Mouse (Mus musculus) erythroblast, embryonic 14.5 days (primary cell): Measurements from ENCODE around the gene Nol12.

Experiments used
- GATA1 ChIP-seq: IDR thresholded peaks from 2 replicates; pipeline ENCODE4 v1.6.1; 2012; ENCODE audit warnings: low read length, inconsistent platforms, mixed read lengths
- TAL1 ChIP-seq: IDR thresholded peaks from 3 replicates; pipeline ENCODE4 v1.6.1; 2012; ENCODE audit warnings: low read length, inconsistent platforms, mixed read lengths

DNA sequence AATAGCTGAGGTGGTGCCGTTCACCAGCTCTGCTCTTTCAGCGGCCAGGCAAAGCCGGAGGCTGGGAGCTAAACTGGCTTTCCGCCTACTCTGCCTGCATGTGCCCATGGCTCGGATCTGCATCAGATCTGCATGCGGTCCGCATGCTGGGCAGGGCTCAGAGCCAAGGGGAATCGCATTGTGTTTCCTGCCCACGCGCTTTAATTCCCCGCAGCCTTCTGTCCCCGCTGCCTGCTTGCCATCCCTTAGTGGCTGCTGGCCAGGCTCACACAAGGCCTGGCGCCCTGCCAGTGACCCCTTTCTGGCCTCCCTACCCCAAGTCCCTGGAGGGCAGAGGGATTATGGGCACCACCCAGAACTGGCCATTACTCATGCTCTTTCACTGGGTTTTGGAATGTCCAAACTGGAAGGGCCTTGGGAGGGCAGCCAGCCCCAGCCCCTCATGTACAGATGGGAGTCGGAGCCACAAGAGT lies 53.8 kb downstream of the Nol12 start:
- no peak for TF ChIP-seq GATA1
- no peak for TF ChIP-seq TAL1
